Mouse (Mus musculus) lung, adult 2 months (tissue): ENCODE data around the gene Batf. TPM values are rescaled to one million over a fixed set of nuclear protein-coding genes. Genes with fewer than 3 reads are reported as not detected.
"Not testable (repeated sequence)": the region's sequence is repeated elsewhere in the genome, so short reads cannot be mapped to it uniquely, and the experiment has no call there.

Experiments used
- DNase-seq: peaks from one replicate; pipeline ENCODE4 v3.0.0; 2022
- H3K4me1 ChIP-seq: fragments of 200-500 bp; 2 replicates; pipeline ENCODE4 v1.6.1; 2011; ENCODE audit warnings: low read length; ENCODE audit not compliant: control insufficient read depth, insufficient read depth
- H3K4me3 ChIP-seq: fragments of 200-500 bp; replicated peaks from 2 replicates; pipeline ENCODE3; 2011; ENCODE audit warnings: low read depth, mild to moderate bottlenecking, control low read depth, low read length; ENCODE audit errors: extremely low read depth
- CTCF ChIP-seq: fragments of 200-500 bp; IDR thresholded peaks from 2 replicates; pipeline ENCODE4 v1.5.1; 2011; ENCODE audit warnings: mild to moderate bottlenecking, low read length, control low read depth; ENCODE audit not compliant: insufficient read depth
- POLR2A ChIP-seq: fragments of 200-500 bp; IDR thresholded peaks from 2 replicates; pipeline ENCODE4 v1.6.1; 2011; ENCODE audit warnings: low read depth, mild to moderate bottlenecking, control low read depth, low read length, borderline replicate concordance; ENCODE audit errors: extremely low read depth
- WGBS: fragments of 180-500 bp; shearing (Covaris S2); methylation state at CpG from one replicate; pipeline ENCODE4 v1.1.7; 2018; 5-methylcytosine and 5-hydroxymethylcytosine counted together
- polyA plus RNA-seq: library from polyadenylated mRNA; depleted of rRNA; stranded (reverse); fragments of >200 nt; gene quantifications from 2 replicates; pipeline ENCODE4 v1.2.3, GENCODE M21; 2012

The Batf gene
- polyA plus RNA-seq, 1 experiment: 8.7 TPM

GRCm38 (mm10) chr12:85682328-85682727, 4.1 kb upstream of the Batf start:
- Histone ChIP-seq H3K4me1 (no peaks in the 10 kb centered on the region), H3K4me3 (no peak overlapping the region)
- TF ChIP-seq POLR2A (no peak), CTCF (0 out of 2 replicates have a peak, but pooled peaks have one; percentile 3)
- DNase-seq: no peak
- 49% methylated on average over 2 of the region's 2 CpGs for WGBS

- DNase-seq: peak; percentile 48
- no peaks in the 10 kb centered on the region for H3K4me1 ChIP-seq
- TF ChIP-seq CTCF: no peak
- TF ChIP-seq POLR2A: no peak
- no peak overlapping the region for H3K4me3 ChIP-seq
- 63% methylated on average over 16 of the region's 16 CpGs for WGBS
These were observed 1.8 kb upstream of the Batf start for GRCm38 (mm10) chr12:85684411-85685275.

GRCm38 (mm10) chr12:85687217-85687533, 706 bp downstream of the Batf start:
- 52% methylated on average over 7 of the region's 7 CpGs for WGBS

GRCm38 (mm10) chr12:85687846-85688245, 1.4 kb downstream of the Batf start:
- TF ChIP-seq POLR2A: no peak
- 0 out of 2 replicates have a peak, but pooled peaks have one; percentile 21 for TF ChIP-seq CTCF
- DNase-seq: no peak
- H3K4me1 ChIP-seq: no peaks in the 10 kb centered on the region
- 57% methylated on average over 6 of the region's 6 CpGs for WGBS
- H3K4me3 ChIP-seq: no peak overlapping the region

More at GRCm38 (mm10) chr12:85687217-85687533, 706 bp downstream of the Batf start:
- no peak for DNase-seq
- Histone ChIP-seq H3K4me3 (peak overlapping the region; percentile 40), H3K4me1 (no peaks in the 10 kb centered on the region)
- TF ChIP-seq POLR2A: no peak

GRCm38 (mm10) chr12:85695787-85696186, 9.3 kb downstream of the Batf start:
- TF ChIP-seq POLR2A: no peak
- no peak for TF ChIP-seq CTCF
- 84% methylated on average over 2 of the region's 2 CpGs for WGBS
- no peak for DNase-seq
- Histone ChIP-seq H3K4me1 (peaks cover 3% of the 10 kb centered on the region; the same call in 1 of the 2 replicates), H3K4me3 (no peak overlapping the region)

- peaks cover 3% of the 10 kb centered on the region; the same call in 1 of the 2 replicates for H3K4me1 ChIP-seq
- no peak overlapping the region for H3K4me3 ChIP-seq
- no peak for DNase-seq
- TF ChIP-seq POLR2A (no peak), CTCF (no peak)
- WGBS: 82% methylated on average over 5 of the region's 5 CpGs
These were observed 10.0 kb downstream of the Batf start for GRCm38 (mm10) chr12:85696436-85696835.

GRCm38 (mm10) chr12:85698179-85698578, 11.7 kb downstream of the Batf start:
- H3K4me1 ChIP-seq, DNase-seq: not testable (repeated sequence)
- WGBS: 7% methylated on average over 12 of the region's 37 CpGs
- H3K4me3 ChIP-seq: peak overlapping the region; percentile 40

GRCm38 (mm10) chr12:85700191-85700841, 13.8 kb downstream of the Batf start:
- WGBS: 61% methylated on average over 6 of the region's 6 CpGs
- DNase-seq: no peak
- TF ChIP-seq POLR2A: no peak
- no peak for TF ChIP-seq CTCF
- Histone ChIP-seq H3K4me3 (no peak overlapping the region), H3K4me1 (peaks cover 10% of the 10 kb centered on the region)

- Histone ChIP-seq H3K4me3 (no peak overlapping the region), H3K4me1 (peaks cover 10% of the 10 kb centered on the region)
- 61% methylated on average over 7 of the region's 7 CpGs for WGBS
- TF ChIP-seq POLR2A (no peak), CTCF (no peak)
- DNase-seq: no peak
These were observed 14.4 kb downstream of the Batf start for GRCm38 (mm10) chr12:85700842-85701223.
